Mouse (Mus musculus): ENCODE results near the gene Wdr20rt.

DNA sequence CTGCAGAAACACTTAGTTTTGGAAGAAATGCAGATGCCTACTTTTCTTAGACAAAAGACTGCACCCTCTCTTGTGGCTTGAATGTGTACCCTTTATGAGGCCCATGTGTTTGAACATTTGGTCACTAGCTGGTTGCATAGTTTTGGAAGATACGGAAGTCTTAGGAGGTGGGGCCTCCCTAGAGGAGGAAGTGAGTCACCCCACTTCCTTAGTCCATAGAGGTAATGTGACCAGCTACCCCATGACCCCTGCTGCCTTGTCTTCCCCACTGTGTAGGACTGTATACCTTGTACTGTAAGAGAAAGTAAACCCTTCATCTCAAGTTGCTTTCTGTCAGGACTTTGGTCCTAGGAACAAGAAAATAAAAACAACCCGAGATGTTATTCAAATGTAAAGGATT is 36.1 kb upstream of the Wdr20rt start:
- TF ChIP-seq POLR2A (IDR thresholded peaks at IDR 0.05; ENCODE audit: insufficient read depth, low read depth, low read length) (no peak), EP300 (IDR thresholded peaks at IDR 0.05; ENCODE audit: insufficient read depth, low read depth, low read length) (no peak), CTCF (IDR thresholded peaks at IDR 0.05) (no peak)

All from heart, adult 2 months (tissue).